Mouse (Mus musculus): ENCODE results near the gene Dmgdh. TPM values are rescaled to one million over a fixed set of nuclear protein-coding genes. Genes with fewer than 3 reads are reported as not detected.

Dmgdh gene
- polyA plus RNA-seq, 1 experiment from 2014 or later = 0.90 TPM

DNA sequence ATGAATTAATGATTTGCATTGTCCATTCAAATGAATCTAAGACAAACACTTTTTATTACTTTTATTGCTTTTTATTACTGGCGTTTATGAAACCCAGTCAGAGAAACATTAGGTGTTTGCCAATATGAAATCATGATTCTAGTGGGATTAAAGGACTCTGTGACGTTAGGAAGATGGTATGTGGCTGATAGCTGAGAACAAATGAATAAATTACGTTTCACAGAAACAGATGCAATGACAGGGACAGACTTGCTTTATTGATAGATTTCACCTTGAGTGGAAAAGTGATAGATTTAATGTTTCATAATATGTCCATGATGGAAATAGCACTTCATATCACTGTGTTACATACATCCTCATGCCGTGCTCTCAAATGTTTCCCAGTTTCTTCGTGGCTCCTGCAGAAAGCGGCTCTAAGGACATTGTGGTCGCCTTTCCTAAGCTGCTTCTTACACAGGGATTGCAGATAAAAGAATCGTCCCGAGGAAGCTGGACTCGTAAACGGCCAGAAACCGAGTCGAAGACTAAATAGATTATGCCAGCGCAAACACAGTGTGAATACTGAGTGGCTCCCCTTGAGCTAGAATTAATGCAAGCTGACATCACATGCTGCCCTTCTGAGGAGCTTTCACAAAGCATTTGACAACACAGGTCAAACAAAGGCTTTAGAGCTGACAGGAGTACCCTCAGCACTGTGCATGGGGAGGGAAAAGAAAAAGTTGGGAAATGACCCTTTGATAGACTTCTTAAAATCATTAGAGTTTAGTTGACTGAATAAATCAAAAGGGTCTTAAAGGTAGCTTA is 78.6 kb downstream of the Dmgdh start:
- H3K36me3 ChIP-seq (ENCODE audit: control insufficient read depth, insufficient read depth) = no peaks in the 10 kb centered on the region
- H3K9ac ChIP-seq (ENCODE audit: low read depth, low read length) = no peak overlapping the region
- no peak for TF ChIP-seq CTCF (IDR thresholded peaks at IDR 0.05; ENCODE audit: low read depth)
- H3K4me3 ChIP-seq (ENCODE audit: low read depth, low read length) = no peak overlapping the region
- 43% methylated on average over 14 of the region's 14 CpGs for WGBS
- H3K4me1 ChIP-seq (replicated peaks; ENCODE audit: control insufficient read depth, insufficient read depth, low read length) = no peaks in the 10 kb centered on the region
- H3K9me3 ChIP-seq (ENCODE audit: control insufficient read depth) = no peaks in the 10 kb centered on the region
- H3K27ac ChIP-seq (ENCODE audit: low read depth, low read length) = no peak overlapping the region
- no peak overlapping the region for H3K4me2 ChIP-seq (replicated peaks; ENCODE audit: low read depth)
- ATAC-seq = no peak
- H3K27me3 ChIP-seq (replicated peaks; ENCODE audit: control insufficient read depth, insufficient read depth, low read length) = no peaks in the 10 kb centered on the region

DNA sequence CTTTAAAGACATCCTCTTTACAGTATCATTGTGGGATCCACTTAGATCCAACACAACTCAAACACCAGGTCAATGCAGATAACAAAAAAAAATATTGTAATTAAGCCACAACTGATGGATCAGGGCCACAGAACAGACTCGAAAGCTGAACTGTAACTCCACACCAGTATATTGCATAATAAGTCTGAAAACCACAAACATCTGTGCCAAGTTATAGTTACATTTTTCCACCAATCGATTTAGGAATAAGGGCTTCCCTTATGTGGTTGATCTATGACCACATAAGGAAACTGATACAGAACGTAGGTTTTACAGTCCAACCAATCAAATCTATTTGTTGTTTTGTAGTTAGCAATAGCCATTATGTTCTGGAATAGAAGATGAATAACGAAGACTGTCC is 80.9 kb downstream of the Dmgdh start:
- Histone ChIP-seq H3K4me1 (replicated peaks; ENCODE audit: control insufficient read depth, insufficient read depth, low read length) (no peaks in the 10 kb centered on the region), H3K4me3 (ENCODE audit: low read depth, low read length) (no peak overlapping the region), H3K27me3 (replicated peaks; ENCODE audit: control insufficient read depth, insufficient read depth, low read length) (no peaks in the 10 kb centered on the region), H3K36me3 (ENCODE audit: control insufficient read depth, insufficient read depth) (no peaks in the 10 kb centered on the region), H3K9ac (ENCODE audit: low read depth, low read length) (no peak overlapping the region), H3K9me3 (ENCODE audit: control insufficient read depth) (no peaks in the 10 kb centered on the region), H3K4me2 (replicated peaks; ENCODE audit: low read depth) (no peak overlapping the region), H3K27ac (ENCODE audit: low read depth, low read length) (no peak overlapping the region)
- no peak for ATAC-seq
- 79% methylated on average over 4 of the region's 4 CpGs for WGBS
- TF ChIP-seq CTCF (IDR thresholded peaks at IDR 0.05; ENCODE audit: low read depth) = no peak

DNA sequence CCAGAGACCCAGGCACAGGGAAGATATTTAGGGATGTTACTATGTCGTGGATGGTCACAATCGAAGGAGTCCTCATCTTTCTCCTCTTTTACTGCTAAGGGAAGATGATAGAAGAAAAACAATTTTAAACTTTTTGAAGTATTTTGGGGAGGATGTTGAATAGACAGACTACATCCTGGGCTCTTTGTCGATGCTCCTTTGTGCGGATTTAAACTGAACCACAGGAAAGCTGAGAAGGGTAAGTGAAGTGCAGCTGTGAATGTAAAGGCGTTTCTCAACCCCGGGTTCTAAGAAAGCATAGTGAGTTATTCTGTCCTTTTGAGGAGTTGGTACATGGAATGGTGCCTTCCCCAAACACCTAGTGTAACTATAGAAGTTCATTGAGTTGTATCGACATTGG is 82.4 kb downstream of the Dmgdh start:
- TF ChIP-seq CTCF (IDR thresholded peaks at IDR 0.05; ENCODE audit: low read depth) = no peak
- Histone ChIP-seq H3K36me3 (ENCODE audit: control insufficient read depth, insufficient read depth) (no peaks in the 10 kb centered on the region), H3K4me2 (replicated peaks; ENCODE audit: low read depth) (no peak overlapping the region), H3K4me3 (ENCODE audit: low read depth, low read length) (no peak overlapping the region), H3K9ac (ENCODE audit: low read depth, low read length) (no peak overlapping the region), H3K9me3 (ENCODE audit: control insufficient read depth) (no peaks in the 10 kb centered on the region), H3K4me1 (replicated peaks; ENCODE audit: control insufficient read depth, insufficient read depth, low read length) (no peaks in the 10 kb centered on the region), H3K27me3 (replicated peaks; ENCODE audit: control insufficient read depth, insufficient read depth, low read length) (no peaks in the 10 kb centered on the region), H3K27ac (ENCODE audit: low read depth, low read length) (no peak overlapping the region)
- ATAC-seq = no peak
- WGBS = 90% methylated on average over 7 of the region's 7 CpGs

- no peak for TF ChIP-seq CTCF (IDR thresholded peaks at IDR 0.05; ENCODE audit: low read depth)
- no peak overlapping the region for H3K9ac ChIP-seq (ENCODE audit: low read depth, low read length)
- WGBS = 84% methylated on average over 6 of the region's 6 CpGs
- H3K36me3 ChIP-seq (ENCODE audit: control insufficient read depth, insufficient read depth) = no peaks in the 10 kb centered on the region
- no peak overlapping the region for H3K4me3 ChIP-seq (ENCODE audit: low read depth, low read length)
- no peaks in the 10 kb centered on the region for H3K4me1 ChIP-seq (replicated peaks; ENCODE audit: control insufficient read depth, insufficient read depth, low read length)
- no peak overlapping the region for H3K27ac ChIP-seq (ENCODE audit: low read depth, low read length)
- no peaks in the 10 kb centered on the region for H3K27me3 ChIP-seq (replicated peaks; ENCODE audit: control insufficient read depth, insufficient read depth, low read length)
- H3K4me2 ChIP-seq (replicated peaks; ENCODE audit: low read depth) = no peak overlapping the region
- no peak for ATAC-seq
- H3K9me3 ChIP-seq (ENCODE audit: control insufficient read depth) = no peaks in the 10 kb centered on the region
Measured at GRCm38 (mm10) chr13:93757514-93757913, 83.3 kb downstream of the Dmgdh start.

GRCm38 (mm10) chr13:93758149-93758898 is 84.1 kb downstream of the Dmgdh start:
- no peaks in the 10 kb centered on the region for H3K9me3 ChIP-seq (ENCODE audit: control insufficient read depth)
- H3K4me2 ChIP-seq (replicated peaks; ENCODE audit: low read depth) = no peak overlapping the region
- no peak overlapping the region for H3K27ac ChIP-seq (ENCODE audit: low read depth, low read length)
- no peaks in the 10 kb centered on the region for H3K4me1 ChIP-seq (replicated peaks; ENCODE audit: control insufficient read depth, insufficient read depth, low read length)
- H3K9ac ChIP-seq (ENCODE audit: low read depth, low read length) = no peak overlapping the region
- H3K27me3 ChIP-seq (replicated peaks; ENCODE audit: control insufficient read depth, insufficient read depth, low read length) = no peaks in the 10 kb centered on the region
- no peak for ATAC-seq
- TF ChIP-seq CTCF (IDR thresholded peaks at IDR 0.05; ENCODE audit: low read depth) = no peak
- WGBS = 57% methylated on average over 14 of the region's 14 CpGs
- no peaks in the 10 kb centered on the region for H3K36me3 ChIP-seq (ENCODE audit: control insufficient read depth, insufficient read depth)
- no peak overlapping the region for H3K4me3 ChIP-seq (ENCODE audit: low read depth, low read length)

DNA sequence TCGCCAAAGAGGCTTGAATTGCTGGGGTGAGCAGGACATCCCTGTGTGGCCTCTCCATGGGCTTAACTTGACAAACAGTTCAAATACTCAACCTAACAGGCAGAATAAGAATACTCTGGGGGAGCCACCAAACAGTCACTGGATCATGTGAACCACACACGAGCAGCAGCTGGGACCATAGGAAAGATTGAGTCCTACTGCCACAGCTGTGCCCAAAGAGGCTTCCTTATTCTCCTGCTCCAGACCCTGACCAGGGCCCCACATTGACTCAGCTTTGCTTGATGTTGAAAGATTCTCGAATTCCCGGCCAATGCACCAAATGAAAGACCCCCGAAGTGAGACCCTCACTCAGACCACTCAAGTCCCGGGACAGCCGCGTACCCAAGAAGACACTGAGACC is 87.6 kb downstream of the Dmgdh start:
- Histone ChIP-seq H3K36me3 (ENCODE audit: control insufficient read depth, insufficient read depth) (no peaks in the 10 kb centered on the region), H3K9me3 (ENCODE audit: control insufficient read depth) (no peaks in the 10 kb centered on the region), H3K27ac (ENCODE audit: low read depth, low read length) (no peak overlapping the region), H3K4me2 (replicated peaks; ENCODE audit: low read depth) (no peak overlapping the region), H3K4me3 (ENCODE audit: low read depth, low read length) (no peak overlapping the region), H3K27me3 (replicated peaks; ENCODE audit: control insufficient read depth, insufficient read depth, low read length) (no peaks in the 10 kb centered on the region), H3K9ac (ENCODE audit: low read depth, low read length) (no peak overlapping the region), H3K4me1 (replicated peaks; ENCODE audit: control insufficient read depth, insufficient read depth, low read length) (no peaks in the 10 kb centered on the region)
- no peak for TF ChIP-seq CTCF (IDR thresholded peaks at IDR 0.05; ENCODE audit: low read depth)
- 94% methylated on average over 8 of the region's 8 CpGs for WGBS
- ATAC-seq = no peak
